Mouse (Mus musculus): ENCODE measurements around the gene Tstd1.

The Tstd1 gene

DNA sequence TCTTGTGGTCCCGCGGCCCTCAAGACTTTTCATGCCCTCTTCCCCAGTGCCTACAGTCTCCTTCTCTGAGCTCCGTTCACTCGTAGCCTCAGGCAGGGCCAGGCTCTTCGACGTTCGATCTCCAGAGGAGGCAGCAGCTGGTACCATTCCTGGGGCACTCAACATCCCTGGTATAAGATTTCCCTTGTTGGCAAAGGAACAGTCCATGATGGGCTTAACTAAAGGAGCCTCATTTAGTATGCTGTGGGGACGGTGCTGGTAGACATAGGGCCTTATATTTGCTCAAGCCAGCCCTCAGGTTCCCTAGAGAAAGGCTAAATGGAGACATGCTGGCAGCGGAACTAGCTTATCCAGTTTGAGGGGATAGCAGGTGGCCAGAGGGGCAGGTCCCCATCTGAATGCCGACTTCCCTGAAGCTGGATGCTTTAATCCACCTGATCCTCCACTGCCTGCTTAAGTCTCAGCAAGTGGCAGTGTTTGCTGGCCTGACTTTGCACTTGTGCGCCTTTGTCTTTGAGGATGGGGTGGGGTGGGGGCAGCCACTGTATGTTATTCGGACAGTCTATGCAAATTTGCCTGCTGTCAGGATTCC is 715 bp downstream of the Tstd1 start:
- no peak for DNase-seq (ENCODE audit: low spot score in 2 of 2)

DNA sequence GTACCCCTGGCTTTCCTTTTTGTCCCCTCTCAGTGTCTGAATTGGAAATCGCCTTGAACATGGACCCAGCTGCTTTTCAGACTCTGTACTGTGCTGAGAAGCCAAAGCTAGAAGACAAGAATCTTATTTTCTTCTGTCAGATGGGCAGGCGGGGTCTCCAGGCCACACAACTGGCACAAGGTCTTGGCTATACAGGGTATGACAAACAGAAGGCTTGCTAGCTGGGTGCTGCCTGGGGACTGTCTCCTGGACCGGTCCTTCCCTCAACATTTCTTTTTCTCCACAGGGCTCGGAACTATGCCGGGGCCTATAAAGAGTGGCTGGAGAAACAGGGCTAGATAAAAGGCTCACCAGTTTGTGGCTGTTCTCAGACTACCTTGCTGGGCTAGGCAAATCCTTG is 1.2 kb downstream of the Tstd1 start:
- DNase-seq (ENCODE audit: low spot score in 2 of 2), result no peak

DNA sequence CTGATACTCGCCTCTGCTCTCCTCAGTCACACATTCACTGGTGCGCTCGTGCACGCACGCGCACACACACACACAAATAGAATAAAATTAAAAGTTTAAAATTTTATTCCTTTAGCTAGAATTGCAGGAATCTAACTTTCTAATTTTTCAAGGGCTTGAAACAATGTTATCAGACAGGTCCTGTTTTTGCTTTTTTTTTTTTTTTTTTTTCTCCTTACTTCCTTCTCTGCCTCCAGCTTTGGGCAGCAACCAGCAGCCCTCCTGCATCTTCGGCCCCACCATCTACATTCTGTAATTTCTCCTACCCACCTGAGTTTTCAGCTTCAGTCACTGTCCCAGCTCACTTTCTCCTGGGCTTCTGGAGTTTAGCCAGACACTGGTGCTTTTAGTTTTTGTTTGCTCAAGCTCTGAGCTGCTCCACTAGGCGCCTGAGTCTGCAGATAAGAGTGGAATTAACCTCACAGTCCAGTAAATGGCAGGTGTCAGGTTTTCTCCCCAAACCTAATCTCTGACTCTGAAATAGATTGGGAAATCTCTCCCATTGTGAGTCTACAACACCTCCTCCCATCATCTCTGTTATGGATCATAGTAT is 3.9 kb downstream of the Tstd1 start:
- no peak for DNase-seq (ENCODE audit: low spot score in 2 of 2)

DNA sequence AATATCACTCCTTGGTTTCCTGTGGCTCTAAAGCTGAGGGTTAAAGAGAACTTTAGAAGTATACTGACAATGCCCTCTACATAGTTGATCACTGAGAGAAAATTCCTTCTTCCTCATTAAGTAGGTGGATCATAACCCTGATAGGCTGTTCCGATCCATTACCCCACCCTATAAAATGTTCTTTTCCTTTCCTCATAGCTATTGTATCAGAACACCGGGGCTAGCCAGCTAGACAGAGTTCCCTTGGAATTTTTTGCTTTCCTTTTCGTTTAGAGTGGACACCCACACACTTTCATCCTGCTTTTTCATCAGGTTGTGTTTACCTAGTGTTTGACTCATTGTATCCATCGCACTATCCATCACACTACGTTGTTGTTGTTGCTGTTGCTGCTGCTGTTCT is 6.0 kb downstream of the Tstd1 start:
- DNase-seq (ENCODE audit: low spot score in 2 of 2), result no peak

DNA sequence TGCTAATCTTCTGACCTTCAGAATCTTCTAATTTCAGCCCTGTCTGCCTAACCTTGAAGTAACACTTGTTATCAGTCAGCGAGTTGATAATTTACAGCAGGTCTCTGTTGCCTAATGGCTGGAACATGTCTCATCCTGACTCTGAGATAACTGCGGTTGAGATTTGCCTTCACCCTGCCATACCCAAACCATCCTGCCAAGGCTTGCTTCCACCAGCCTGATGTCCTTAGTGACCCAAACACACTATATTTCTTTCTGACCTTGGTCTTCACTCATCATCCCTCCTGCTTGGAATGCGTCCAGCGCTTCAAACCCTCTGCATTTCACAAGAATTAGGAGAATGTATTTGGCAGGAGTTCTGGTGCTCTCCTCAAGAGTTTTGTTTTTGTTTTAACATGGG is 6.5 kb downstream of the Tstd1 start:
- peak; percentile 47 to 63 for DNase-seq (ENCODE audit: low spot score in 2 of 2)

DNA sequence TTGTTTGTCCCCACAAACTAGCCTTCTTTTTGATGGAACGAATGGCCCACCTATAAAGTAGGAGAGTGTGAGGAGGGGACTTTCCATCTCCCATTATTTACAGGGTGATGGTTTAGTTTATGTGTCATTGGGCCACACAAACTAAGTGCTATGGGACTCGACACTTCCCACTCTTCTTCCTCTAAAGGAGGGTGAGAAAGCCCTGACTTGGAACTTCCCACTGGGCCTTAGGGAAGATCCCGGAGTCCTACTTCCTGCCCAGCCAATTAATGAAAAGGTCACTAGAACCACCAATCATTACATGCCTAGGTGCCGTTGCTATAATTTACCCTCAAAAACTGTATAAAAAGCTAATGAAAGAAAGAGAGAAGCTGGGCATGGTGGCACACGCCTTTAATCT is 13.5 kb downstream of the Tstd1 start:
- DNase-seq (ENCODE audit: low spot score in 2 of 2), result no peak

DNA sequence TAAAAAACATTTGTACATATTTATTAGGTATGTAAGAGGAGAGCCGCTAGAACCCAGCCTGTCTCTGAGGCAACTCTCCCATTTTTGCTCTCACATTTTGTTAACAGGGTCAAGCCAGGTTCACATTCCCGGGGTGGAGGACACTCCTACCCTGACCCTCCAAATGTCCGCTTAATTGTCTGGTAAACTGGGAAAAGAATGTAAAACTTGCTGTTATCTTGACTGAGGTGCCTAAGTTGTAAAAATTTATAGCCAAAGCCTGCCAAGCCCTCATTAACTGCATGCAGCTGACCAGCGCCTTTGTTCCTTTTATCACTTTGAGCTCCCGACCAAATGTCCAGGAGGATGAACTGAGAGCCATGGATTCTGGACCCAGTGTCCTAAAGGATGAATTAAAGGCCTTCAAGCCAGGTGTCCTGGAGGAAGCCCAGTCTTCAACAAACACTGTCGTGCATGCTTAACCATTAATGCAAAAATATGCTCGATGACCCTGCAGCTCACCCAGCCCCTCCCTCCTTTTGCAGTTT is 16.7 kb downstream of the Tstd1 start:
- no peak for DNase-seq (ENCODE audit: low spot score in 2 of 2)

DNA sequence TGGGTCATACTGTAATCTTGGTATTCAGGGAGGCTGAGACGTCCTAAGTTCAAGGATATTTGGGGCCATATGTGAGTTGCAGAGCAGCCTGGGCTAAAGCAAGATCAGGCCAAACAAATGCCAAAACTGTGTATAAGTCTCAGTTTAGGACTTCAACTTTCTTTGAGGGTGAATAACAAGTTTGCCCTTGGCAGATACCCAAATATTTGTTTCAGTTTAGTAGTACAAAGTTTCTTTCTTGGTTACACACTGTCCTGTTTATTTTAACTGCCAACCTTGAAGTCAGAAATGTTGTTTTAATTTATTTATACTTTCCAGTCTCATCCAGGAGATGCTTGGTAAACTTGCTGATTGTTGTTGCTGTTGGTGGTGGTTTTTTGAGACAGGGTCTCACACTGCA is 17.3 kb downstream of the Tstd1 start:
- no peak for DNase-seq (ENCODE audit: low spot score in 2 of 2)

DNA sequence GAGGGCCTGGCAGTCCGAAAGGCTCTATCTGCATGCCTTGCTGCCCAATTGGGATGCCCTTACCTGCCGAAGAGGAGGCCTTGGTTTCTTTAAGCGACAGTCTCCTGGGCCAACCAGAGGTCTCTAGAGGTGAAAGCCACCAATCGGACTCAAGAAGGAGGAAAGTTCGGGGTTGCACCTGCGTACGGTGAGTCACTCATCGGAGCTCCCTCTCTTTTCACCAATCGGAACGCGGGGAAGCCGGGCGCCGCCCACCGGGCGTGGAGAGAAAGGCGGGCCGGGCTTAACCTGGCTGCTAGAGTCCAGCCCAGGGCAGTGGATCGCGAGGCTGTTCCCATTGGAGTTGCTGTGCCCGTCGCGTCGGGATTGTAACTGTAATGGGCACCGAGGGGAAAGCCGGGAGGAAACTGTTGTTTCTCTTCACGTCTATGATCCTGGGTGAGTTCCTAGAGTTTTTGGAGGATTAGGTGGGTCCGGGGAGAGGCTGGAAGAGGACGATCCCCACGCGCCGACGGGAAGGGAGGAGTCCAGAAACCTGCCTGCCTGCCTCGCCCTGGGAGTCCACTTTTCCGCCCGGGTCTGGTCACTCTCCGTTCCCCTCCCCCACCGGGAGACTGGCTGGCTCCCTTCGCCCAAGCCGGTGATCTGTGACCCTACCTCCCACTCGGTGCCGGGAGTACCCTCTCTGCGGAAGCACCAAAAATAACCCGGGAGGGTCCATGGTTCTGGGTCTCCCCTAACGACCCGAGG is 18.8 kb downstream of the Tstd1 start, which contains the start of gene F11r:
TSS of gene F11r (plus strand) at position 272 of the 750 bp plus-strand sequence.
- DNase-seq (ENCODE audit: low spot score in 2 of 2), result peak; percentile 94 to 95

DNA sequence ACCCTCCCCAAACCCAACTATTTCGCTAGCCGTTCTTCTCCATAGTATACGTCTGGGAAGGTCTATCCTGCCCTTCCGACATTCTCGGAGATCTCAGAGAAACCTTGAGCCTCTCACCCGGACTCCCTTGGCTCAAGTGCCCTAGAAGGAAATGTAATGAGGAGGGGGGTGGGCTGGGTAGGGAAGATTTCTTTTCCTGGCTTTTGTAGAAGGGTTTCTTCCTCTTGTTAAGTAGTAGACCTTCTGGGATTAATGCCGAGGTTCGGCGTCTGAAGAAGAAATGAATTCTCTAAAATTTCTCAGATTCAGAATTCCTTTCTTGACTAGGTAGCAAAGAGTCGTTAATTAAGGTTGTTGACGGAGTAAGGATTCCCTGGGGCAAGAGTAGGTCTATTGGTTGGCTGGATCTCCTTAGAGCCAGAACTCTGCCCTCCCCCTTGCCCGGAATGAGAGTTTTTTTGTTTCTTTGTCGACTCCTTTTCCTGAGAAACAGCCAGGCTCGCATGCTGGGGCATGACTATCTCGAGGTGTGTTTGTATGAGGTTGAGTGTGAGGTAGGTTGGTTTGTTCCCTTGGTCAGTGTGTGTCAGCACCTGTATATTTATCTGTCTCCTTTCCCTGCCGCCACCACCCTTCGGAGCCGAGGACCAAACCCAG is 19.5 kb downstream of the Tstd1 start:
- DNase-seq (ENCODE audit: low spot score in 2 of 2), result peak; percentile 49 to 58

DNA sequence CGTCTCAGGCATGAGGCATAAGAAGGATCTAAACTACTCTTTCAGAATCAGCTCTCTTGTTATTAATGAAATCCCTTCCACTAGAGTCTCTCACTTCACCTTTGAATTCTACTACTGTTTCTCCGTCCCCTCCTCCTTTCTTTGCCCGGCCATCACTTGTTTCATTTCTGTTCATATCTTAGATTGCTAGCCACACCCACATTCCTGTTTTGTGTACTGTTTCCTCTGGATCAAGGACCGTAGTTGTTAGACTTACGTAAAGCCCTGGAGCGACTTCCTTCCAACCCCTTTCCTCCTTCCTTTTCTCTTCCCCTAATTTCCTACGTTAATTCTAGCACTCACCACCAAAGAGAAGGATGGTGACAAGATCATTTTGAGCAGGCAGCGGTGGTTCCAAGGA is 20.4 kb downstream of the Tstd1 start:
- no peak for DNase-seq (ENCODE audit: low spot score in 2 of 2)

DNA sequence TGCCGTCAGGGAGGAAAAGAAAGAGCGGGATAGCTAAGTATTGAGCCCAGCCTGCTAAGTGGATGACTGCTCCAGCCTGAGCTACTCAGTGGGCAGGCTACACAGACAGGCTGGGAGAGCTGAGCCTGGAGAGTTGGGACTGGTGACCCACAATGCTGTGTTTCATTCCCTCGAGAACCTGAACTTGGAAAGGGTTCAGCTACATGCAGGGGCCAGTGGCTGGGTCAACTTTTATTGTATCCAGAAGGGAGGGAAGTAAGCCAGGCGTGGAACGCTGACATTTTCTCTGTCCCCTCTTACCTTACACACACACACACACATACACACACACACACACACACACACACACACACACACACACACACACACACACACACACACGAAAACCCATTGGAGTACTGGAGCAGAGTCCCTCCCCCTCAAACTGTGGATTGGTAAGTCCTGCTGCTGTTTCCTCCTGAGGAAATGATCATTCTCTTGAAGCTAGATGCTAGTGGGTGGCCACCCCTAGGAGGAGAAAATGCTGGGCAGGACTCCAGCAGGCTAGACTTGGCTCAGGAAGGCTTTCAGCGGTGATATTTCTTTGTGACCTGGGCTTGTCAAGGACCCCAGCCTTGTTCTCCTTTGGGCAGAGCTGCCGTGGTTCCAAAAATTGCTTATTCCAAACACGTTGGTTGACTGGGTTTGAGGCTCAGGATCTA is 21.5 kb downstream of the Tstd1 start:
- DNase-seq (ENCODE audit: low spot score in 2 of 2), result peak in 1 of 2 experiments; percentile 66

DNA sequence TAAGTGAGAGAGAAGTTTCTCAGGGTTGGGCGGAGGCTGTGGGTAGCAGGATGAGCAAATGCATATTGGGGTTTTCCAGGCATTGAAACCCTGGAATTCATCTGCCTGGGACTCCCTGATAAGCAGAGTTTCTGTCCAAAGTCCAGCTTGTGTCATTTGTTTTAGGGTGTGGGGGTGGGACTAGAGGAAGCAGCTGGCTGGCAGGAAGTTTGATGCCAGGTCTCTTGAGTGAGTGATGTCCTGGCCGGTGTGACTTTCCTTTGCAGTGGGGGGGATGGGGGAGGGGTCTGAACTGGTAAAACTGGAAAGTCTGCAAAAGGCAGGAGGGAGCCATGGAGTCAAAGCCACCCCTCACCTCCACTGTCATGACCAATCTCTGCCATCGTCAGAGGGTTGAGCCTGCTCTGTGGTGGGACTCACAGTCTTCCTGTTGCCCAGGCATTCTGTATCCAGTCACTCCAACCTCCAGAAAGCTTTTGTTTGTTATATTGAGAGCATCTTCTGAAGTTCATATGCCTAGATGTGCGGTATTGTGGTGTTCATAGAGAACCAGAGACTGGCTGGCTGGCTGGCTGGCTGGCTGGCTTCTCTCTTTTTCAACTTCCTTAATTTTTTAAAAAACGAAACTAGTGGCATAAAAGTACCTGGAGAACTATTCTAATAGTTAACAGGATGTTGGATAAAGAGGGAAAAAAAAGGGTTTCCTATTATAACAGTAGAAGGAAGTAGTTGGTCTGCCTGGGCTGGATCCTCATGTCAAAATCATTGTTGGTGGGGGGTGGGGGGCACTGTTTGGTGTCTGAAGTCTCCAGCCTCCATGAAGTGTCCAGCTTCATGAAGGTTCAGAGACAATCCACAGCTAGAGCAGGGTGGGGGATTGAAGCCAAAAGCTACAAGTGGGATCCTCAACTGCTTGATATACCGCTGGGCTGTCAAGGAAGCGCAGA is 23.1 kb downstream of the Tstd1 start:
- DNase-seq (ENCODE audit: low spot score in 2 of 2), result peak in 1 of 2 experiments; percentile 49

DNA sequence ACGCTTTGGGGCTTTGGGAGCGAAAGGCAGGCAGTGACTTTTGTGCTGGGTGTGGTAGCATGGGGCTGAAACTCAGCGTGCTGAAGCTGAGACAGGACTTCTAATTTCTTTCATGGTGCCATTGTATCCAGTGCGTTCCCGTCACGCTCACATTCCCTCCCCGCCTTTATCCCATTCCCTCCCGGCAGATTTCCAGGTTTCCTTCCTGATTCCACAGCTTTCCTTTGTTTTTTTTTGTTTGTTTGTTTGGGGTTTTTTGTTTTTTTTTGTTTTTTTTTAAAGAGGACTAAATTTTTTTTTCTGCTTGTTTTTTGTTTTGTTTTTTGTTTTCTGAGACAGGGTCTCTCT is 23.7 kb downstream of the Tstd1 start:
- DNase-seq (ENCODE audit: low spot score in 2 of 2), result no peak

DNA sequence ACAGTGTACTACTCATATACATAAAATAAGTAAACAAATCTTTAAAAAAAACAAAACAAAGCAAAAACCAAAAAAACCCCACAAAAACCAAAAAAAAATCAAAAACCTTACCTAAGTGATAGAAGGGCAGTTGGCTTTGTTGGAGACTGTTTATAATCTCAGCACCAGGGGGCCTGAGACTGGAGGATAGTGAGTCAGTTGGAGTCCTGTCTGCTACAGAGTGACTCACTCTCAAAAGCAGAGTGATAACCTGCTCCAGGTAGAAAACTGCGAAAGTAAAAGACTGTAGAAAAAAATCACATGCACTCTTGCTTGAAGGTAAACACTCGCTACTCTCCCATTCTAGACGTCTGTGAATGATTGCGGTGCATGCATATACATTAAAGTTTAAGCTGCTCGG is 26.4 kb downstream of the Tstd1 start:
- no peak for DNase-seq (ENCODE audit: low spot score in 2 of 2)

DNA sequence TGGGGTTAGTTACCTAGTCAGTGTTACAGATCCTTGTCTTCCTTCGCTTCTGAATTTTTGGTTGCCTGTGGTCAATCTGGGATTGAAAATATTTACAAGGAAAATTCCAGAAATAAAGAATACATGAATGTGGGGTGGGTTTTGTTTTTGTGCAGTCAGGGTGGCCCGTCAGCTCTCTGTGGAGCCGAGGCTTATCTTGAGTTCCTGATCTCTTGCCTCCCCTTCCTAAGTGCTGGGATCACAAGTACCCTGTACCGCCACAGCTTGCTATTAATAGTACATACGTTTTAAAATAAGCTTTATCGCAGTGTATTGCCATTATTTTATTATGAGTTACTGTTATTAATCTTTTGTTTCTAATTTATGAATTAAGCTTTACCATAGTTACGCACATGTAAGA is 28.2 kb downstream of the Tstd1 start:
- DNase-seq (ENCODE audit: low spot score in 2 of 2), result no peak

DNA sequence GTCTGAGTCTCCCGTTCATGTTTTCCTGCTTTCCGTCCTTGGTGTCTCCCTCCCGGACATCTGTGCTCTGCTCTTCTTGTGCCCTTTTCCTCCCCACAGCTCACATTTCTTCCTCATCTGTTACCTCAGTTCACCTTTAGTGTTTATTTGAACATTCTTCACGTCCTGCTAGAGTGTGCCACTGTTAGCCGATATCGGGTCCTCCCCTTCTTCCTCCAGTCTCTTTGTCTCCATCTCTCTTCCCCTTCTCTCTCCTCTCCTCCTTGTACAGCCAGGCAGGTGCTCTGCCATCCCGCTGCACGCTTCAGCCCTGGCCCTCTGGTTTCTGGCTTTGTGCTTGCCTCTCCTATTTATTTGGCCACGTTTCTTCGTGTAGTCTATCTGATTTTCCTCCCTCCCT is 29.0 kb downstream of the Tstd1 start:
- DNase-seq (ENCODE audit: low spot score in 2 of 2), result no peak

DNA sequence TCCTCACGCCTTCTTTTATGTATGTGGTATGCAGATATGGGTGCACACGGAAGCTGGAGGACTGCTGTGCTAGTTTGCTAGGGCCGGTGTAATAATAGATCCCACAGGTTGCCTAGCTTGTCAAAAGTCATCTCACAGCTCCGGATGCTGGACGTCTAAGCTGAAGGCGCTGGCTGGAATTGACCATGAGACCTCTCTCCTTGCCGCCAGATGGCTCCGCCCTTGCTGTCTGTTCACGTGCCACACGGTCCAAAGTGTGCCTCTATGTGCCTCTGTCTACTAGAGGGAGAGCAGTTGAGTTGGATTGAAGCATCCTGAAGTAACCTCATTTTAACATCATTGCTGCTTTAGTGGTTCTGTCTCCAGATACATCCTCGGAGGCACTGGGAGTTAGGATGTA is 31.4 kb downstream of the Tstd1 start:
- no peak for DNase-seq (ENCODE audit: low spot score in 2 of 2)

DNA sequence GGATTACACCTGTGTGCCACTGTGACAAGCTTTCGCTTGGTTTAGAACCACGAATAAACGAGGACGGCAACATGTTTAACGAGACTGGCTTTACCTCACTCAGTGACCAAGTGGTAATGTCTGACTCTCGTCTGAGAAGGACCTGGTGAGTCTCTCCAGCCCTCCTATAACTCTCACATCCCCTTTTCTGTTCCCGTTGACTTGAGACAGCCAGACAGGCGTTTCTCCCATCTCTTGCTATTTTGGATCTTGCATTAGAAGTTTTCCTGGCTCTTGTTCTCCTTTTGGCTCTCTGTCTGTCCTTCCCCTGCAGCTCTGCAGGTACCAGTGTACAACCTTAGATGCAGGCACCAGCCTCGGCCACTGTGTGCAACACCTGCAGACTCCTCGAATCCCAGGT is 32.3 kb downstream of the Tstd1 start:
- no peak for DNase-seq (ENCODE audit: low spot score in 2 of 2)

DNA sequence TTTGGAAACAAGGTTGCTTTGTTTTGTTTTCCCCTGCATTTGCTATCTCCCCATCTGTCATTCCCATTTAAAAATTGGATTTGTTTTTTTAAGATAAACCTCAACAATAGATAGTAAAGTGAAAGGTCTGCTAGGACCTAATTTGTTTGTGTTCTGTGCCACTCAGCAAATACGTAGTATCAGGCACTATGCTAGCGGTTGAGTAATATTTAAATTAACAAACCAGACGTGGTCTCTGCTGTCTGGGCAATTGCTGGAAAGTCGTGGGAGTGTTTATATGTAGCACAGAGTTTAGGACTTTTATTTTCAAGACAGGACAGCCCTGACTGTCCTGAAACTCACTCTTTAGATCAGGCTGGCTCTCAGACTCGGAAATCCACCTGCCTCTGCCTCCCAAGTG is 33.9 kb downstream of the Tstd1 start:
- DNase-seq (ENCODE audit: low spot score in 2 of 2), result no peak

DNA sequence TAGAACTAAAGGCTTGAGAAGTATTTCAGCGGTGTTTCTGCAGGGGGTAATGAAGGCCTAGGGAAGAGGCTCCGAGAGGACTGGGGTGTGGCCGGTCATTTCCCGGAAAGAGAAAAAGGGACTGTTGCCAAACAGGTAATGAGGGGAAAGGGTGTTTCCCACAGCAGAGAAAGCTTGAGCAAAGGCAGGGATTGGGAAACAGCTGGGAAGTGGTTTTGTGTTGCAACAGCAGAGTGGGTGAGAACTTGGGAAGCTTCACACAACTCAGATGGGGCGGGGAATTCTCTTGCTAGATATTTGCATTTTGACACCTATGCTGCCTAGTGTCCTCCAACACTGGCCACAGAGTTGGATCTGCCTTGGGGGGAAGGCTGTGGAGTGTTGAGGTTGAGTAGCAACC is 34.3 kb downstream of the Tstd1 start:
- DNase-seq (ENCODE audit: low spot score in 2 of 2), result no peak
